Mouse (Mus musculus): ENCODE results near the gene Zfp92. TPM values are rescaled to one million over a fixed set of nuclear protein-coding genes. Genes with fewer than 3 reads are reported as not detected.

Zfp92 gene
- polyA plus RNA-seq, 1 experiment from 2014 or later: 0.13 TPM

DNA sequence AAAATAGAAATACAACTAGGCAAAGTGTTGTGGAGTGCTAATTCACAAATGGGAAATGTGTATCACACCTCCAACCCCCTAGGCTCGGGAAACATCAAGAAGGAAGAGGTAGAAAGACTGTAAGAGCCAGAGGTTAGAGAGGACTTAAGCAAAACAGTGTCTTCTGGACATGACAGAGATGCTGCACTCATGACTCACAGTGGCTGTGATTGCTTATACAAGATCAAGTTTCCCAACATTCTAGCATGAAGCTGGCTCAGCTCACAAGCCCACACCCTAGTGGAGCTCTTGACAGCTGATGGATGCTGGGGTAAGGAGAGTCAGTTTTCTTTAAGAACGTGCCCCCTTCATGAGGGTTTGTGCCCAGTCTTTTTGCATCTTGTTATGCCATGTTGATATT, 30.5 kb downstream of the Zfp92 start:
- H3K4me3 ChIP-seq: no peak overlapping the region
- H3K27ac ChIP-seq: no peak overlapping the region
- no peaks in the 10 kb centered on the region for H3K4me1 ChIP-seq
- H3K27me3 ChIP-seq (ENCODE audit: insufficient read depth, poor library complexity, severe bottlenecking): 0 out of 2 replicates have a peak, but pooled peaks cover 7% of the 10 kb centered on the region
- DNase-seq (ENCODE audit: low spot score): no peak
- WGBS: 50% methylated on average over 2 of the region's 2 CpGs
- H3K36me3 ChIP-seq: peaks cover 5% of the 10 kb centered on the region; the same call in 1 of the 2 replicates
- no peaks in the 10 kb centered on the region for H3K9me3 ChIP-seq

DNA sequence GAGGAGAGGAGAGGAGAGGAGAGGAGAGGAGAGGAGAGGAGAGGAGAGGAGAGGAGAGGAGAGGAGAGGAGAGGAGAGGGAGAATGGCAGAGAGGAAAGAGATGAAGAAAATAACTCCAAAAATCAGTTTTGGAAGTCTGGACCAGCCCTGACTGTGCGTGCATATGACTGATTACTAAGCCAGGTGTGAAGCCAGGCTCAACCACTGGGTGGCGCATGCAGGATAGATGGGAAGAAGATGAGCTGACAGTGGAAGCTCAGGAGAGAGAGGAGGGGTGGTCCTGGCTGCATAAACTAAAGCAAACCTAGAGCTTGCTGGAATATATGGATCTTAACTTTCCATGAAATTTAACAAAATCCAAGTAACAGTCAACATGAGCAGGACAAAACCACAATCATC, 41.1 kb downstream of the Zfp92 start:
- Histone ChIP-seq H3K9me3 (no peaks in the 10 kb centered on the region), H3K36me3 (peaks cover 16% of the 10 kb centered on the region), H3K4me3 (no peak overlapping the region), H3K4me1 (no peaks in the 10 kb centered on the region), H3K27ac (no peak overlapping the region), H3K27me3 (ENCODE audit: insufficient read depth, poor library complexity, severe bottlenecking) (peaks cover 9% of the 10 kb centered on the region; the same call in 1 of the 2 replicates)
- DNase-seq (ENCODE audit: low spot score): no peak
- 17% methylated on average over 2 of the region's 2 CpGs for WGBS

DNA sequence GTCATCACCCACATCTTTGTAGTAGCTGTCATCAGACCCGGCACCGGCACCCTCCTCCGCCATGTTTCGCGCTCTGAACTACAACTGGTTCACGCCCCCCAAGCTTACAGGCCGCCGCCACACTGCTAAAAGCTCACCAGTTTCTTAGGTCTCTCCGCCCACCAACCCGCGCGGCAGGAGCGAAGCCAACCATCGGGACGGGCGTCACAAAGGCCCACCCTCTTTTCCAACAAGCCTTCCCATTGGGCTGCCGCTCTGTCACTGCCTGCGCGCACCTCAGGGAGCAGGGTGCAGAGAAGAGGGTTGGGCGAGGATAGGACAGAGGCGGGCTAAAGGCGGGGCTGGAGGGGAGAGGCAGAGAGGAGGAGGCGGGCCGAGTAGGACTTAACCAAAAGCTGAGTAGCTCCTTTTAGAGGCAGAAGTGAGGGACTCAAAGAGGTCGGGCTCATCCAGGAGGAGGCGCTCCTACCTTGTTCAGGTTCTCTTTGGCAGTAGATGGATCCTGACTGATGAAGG, 48.0 kb downstream of the Zfp92 start, which contains the start of gene Haus7:
Gene Haus7, minus strand, starts transcription at position 168 of the 516 bp plus-strand sequence.
- no peaks in the 10 kb centered on the region for H3K36me3 ChIP-seq
- peak; percentile 97 for DNase-seq (ENCODE audit: low spot score)
- H3K9me3 ChIP-seq: no peaks in the 10 kb centered on the region
- H3K27ac ChIP-seq: peak within 1 kb of the TSS; percentile 76
- 0 out of 2 replicates have a peak, but pooled peaks cover 7% of the 10 kb centered on the region for H3K4me1 ChIP-seq
- 11% methylated on average over 26 of the region's 26 CpGs for WGBS
- no peaks in the 10 kb centered on the region; the same call in 1 of the 2 replicates for H3K27me3 ChIP-seq (ENCODE audit: insufficient read depth, poor library complexity, severe bottlenecking)
- H3K4me3 ChIP-seq: peak within 1 kb of the TSS; percentile 65

DNA sequence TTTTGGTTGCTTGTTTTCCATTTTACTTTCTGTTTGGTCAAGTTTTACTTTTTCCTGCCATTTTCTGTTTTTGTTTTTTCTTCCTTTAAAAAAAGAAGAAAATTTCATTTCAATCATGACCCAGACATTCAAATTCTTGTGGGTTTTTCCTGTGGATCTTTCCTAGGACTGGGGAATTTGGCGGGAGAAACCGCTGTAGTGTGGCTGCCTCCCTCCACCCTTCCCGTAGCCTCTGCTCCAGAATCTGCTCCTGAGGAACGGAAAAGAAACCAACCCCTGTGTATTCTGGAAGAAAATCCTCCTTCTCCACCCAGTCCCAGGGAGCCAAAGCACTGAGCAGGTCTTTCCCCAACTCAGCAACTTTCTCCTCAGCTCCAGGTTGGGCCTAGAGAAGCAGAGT, 49.9 kb downstream of the Zfp92 start:
- Histone ChIP-seq H3K27me3 (ENCODE audit: insufficient read depth, poor library complexity, severe bottlenecking) (peaks cover 3% of the 10 kb centered on the region; the same call in 1 of the 2 replicates), H3K4me1 (0 out of 2 replicates have a peak, but pooled peaks cover 7% of the 10 kb centered on the region), H3K9me3 (no peaks in the 10 kb centered on the region), H3K36me3 (no peaks in the 10 kb centered on the region), H3K27ac (no peak overlapping the region), H3K4me3 (no peak overlapping the region)
- DNase-seq (ENCODE audit: low spot score): no peak
- 73% methylated on average over 4 of the region's 4 CpGs for WGBS

DNA sequence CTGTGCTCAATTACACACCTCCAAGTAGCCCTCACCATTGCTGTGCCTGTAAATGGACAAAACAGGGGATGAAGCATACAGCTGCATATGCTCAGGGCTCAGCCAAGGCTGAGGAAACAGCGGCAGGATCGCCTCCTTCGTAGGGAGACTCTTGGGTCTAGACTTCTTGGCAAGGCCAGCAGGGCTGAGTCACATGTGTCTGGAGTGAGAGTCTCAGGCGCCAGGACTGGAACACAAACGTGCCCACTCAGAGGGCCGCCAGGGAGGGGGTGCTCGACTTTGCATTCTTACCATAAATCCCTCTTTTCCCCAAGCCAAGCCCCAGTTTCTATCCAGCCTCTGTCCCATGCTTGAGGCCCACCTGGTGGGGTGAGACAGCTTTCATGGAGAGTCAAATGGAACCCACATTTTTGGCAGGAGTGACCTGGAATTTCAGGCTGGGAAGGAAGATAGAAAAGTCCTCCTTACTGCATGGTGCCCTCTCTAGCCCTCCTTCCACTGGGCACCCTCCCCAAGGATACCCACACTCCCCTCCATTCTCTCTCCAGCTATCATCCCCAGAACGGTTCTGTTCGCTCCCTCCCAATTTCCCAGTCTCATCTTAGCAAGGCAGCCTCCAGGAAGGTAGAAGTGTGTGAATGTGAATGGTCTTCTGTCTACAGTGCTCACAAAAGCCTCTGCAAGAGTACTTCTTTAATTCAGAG, 54.7 kb downstream of the Zfp92 start:
- 68% methylated on average over 9 of the region's 9 CpGs for WGBS
- no peak overlapping the region for H3K27ac ChIP-seq
- peaks cover 31% of the 10 kb centered on the region for H3K27me3 ChIP-seq (ENCODE audit: insufficient read depth, poor library complexity, severe bottlenecking)
- no peaks in the 10 kb centered on the region for H3K9me3 ChIP-seq
- H3K4me1 ChIP-seq: no peaks in the 10 kb centered on the region
- no peak overlapping the region for H3K4me3 ChIP-seq
- no peak for DNase-seq (ENCODE audit: low spot score)
- H3K36me3 ChIP-seq: no peaks in the 10 kb centered on the region

DNA sequence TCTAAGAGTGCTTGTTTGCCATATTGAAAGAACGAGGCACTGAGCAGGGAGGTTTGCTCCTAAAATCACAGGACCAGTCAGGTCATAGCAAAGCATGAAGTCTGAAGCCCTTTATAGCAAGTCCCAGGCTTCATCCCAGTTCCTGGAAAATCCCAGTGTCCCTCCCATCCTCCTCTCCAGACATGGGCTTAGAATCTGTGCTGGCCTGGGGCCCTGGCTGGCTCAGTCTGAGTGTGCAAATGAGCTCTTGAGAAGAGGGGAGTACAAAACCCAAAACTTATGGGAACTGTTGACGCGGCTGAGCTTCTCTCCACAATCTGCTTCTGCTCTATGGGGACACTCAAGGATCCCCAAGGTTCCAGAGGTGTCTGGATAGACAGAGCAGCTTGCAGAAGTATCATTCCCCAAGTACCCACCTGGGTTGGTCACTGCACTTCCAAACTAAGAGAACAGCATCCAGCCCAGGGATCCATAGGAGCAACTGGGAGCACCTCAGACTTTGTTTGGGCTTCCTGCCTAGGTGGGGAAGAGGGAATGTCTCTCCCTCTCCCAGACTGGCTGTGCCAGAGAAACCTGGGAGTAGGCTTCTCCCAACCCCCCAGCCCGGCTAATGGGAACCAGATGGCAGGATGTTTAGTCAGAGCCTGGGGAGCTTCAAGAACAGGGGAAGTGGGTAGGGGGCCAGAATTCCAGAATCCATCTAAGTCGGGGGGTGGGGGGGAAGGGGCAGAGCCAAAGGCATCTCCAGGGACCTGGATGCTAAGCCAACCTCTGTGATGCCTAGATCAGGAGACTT, 56.7 kb downstream of the Zfp92 start:
- whole genome bisulfite sequencing: 53% methylated on average over 5 of the region's 5 CpGs
- peak overlapping the region; percentile 59 for H3K27ac ChIP-seq
- DNase-seq (ENCODE audit: low spot score): no peak
- H3K9me3 ChIP-seq: no peaks in the 10 kb centered on the region
- peaks cover 47% of the 10 kb centered on the region for H3K27me3 ChIP-seq (ENCODE audit: insufficient read depth, poor library complexity, severe bottlenecking)
- H3K36me3 ChIP-seq: no peaks in the 10 kb centered on the region
- no peak overlapping the region for H3K4me3 ChIP-seq
- H3K4me1 ChIP-seq: no peaks in the 10 kb centered on the region

DNA sequence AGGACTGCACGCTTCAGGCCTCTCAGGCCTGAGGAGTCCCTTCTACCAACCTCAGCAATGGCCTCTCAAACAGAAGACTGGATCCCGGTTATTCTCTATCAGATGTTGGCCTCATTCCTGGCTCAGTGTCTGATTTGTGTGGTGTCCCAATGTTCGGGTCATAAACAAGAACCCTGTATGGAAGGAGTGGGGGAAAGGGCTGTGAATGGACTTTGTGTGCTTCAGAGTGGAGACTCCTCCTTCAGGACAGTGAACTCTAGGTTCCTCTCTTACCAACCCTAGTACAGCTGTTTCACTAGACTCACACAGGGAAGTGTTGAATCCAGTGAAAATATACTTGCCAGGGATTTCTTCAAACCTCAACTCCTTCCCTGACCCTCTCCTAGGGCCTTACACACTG, 57.4 kb downstream of the Zfp92 start:
- DNase-seq (ENCODE audit: low spot score): no peak
- no peaks in the 10 kb centered on the region for H3K4me1 ChIP-seq
- WGBS: 67% methylated on average over 3 of the region's 3 CpGs
- peaks cover 49% of the 10 kb centered on the region for H3K27me3 ChIP-seq (ENCODE audit: insufficient read depth, poor library complexity, severe bottlenecking)
- H3K36me3 ChIP-seq: no peaks in the 10 kb centered on the region
- peak overlapping the region; percentile 59; the same call in 1 of the 2 replicates for H3K27ac ChIP-seq
- H3K4me3 ChIP-seq: no peak overlapping the region
- H3K9me3 ChIP-seq: no peaks in the 10 kb centered on the region

DNA sequence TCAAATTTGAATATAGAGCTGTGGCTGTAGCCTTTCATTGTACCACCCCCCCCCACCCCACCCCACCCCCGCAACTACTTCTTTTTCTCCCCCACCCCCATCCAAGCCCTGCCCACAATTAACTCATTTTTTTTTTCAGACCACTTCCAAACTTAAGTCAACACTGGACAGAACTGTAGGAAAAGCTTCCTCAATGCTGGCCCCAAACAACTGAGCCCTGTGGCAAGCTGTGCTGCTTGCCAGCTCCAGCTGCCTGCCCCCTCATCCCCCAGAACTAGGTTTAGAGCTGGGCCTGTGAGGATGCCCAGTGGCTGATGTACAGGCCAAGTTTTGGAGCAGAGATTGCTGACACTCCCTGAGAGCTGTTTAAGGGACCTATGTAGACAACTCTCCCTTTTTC, 57.9 kb downstream of the Zfp92 start:
- Histone ChIP-seq H3K4me1 (no peaks in the 10 kb centered on the region), H3K9me3 (no peaks in the 10 kb centered on the region), H3K27ac (no peak overlapping the region), H3K27me3 (ENCODE audit: insufficient read depth, poor library complexity, severe bottlenecking) (peaks cover 49% of the 10 kb centered on the region), H3K36me3 (no peaks in the 10 kb centered on the region), H3K4me3 (no peak overlapping the region)
- no CpG with 5 or more reads among the region's 1 CpGs for WGBS
- DNase-seq (ENCODE audit: low spot score): no peak

DNA sequence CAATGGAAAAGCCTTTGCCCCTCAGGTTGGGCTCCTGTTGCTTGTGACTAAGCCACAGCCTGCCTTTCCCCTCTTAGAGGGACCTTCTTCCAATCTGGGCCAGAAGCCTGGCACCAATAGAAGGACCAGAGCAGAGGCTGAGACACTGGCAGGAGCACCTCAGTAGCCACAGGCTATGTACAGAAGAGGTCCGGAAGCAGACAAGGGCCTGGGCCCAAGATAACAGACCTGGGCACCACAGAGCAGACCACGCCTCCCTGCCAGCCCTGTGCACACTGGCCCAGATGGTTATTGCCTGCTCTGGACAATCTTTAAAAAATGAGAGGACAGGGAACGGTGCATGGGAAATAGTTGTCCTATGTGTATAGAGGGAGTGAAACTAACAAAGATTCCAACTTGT, 60.9 kb downstream of the Zfp92 start:
- Histone ChIP-seq H3K9me3 (no peaks in the 10 kb centered on the region), H3K27ac (no peak overlapping the region), H3K36me3 (no peaks in the 10 kb centered on the region), H3K4me3 (no peak overlapping the region), H3K27me3 (ENCODE audit: insufficient read depth, poor library complexity, severe bottlenecking) (peaks cover 53% of the 10 kb centered on the region), H3K4me1 (peaks cover 11% of the 10 kb centered on the region)
- WGBS: 74% methylated on average over 3 of the region's 3 CpGs
- no peak for DNase-seq (ENCODE audit: low spot score)

DNA sequence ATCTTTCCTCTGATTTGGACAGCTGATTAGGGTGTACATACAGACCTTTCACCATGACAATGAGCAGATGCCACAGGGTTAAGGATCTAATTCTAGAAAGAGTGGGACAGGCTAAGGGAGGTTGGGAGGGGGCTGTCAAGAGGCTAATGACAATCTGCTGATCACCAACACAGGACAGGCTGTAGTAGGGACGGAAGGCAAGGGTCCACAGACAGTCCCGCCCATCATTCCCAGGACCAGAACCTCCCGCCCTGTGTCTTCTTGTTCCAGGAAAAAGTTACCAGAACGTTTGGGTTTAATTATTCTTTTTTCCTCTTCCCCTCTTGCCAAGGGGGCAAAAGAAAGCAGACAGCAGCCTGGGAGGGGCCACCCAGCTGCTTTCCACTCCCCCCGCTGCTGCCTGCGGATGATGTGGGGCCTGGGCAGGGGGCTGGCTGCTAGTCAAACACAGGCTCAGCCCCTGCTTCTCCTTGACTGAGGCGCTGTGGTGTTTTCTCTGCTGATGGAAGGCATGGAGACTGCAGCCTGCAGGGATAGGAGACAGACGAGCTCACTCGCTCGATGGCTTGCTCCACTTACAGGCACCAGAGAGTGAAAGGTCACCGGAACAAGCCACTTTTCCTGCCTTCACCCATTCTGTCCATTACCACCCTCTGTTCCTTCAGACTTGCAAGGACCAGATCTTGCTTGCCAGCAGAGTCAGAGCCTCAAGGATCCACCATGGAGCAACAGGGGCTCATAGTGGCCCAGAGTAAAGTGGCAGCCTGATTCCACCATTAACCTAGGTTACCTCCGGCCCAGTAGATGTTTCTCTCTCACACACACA, 63.7 kb downstream of the Zfp92 start:
- WGBS: 44% methylated on average over 12 of the region's 12 CpGs
- H3K27me3 ChIP-seq (ENCODE audit: insufficient read depth, poor library complexity, severe bottlenecking): peaks cover 48% of the 10 kb centered on the region
- H3K36me3 ChIP-seq: no peaks in the 10 kb centered on the region
- H3K4me3 ChIP-seq: no peak overlapping the region; the same call in 1 of the 2 replicates
- H3K9me3 ChIP-seq: no peaks in the 10 kb centered on the region
- DNase-seq (ENCODE audit: low spot score): no peak
- H3K27ac ChIP-seq: peak overlapping the region; percentile 79
- H3K4me1 ChIP-seq: peaks cover 11% of the 10 kb centered on the region

DNA sequence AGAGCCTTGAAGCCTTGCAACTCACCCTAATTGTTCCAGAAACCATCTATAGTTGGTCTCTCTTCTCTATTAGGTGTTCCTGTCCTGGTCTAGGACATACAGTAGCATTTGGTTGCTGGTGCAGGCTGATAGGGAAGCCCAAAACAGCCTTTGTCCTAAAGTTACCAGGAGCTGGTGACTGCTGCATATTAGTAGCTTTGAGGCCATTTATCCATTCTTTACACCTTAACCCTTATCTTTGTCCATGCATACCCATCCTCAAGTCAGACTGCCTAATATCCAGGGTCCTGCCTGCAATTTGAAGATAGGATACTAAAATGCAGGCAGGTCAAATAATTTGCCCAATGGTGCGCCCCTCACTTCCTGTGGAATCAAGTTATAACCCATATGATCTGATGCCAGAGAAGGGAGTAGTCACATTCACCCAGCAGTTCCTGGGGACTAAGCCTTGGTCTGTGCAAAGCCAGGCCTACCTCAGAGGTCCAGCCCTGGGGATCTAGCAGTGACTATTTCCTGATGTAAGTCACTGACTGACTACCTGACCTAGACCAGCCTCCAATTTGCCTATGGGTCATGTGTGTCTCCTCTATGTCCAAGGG, 64.9 kb downstream of the Zfp92 start:
- Histone ChIP-seq H3K36me3 (no peaks in the 10 kb centered on the region), H3K4me1 (peaks cover 11% of the 10 kb centered on the region), H3K27me3 (ENCODE audit: insufficient read depth, poor library complexity, severe bottlenecking) (peaks cover 47% of the 10 kb centered on the region; the same call in 1 of the 2 replicates), H3K9me3 (no peaks in the 10 kb centered on the region), H3K27ac (0 out of 2 replicates have a peak overlapping the region, but pooled peaks have one; percentile 62), H3K4me3 (no peak overlapping the region)
- no peak for DNase-seq (ENCODE audit: low spot score)
- 84% methylated on average over 1 of the region's 1 CpGs for WGBS

DNA sequence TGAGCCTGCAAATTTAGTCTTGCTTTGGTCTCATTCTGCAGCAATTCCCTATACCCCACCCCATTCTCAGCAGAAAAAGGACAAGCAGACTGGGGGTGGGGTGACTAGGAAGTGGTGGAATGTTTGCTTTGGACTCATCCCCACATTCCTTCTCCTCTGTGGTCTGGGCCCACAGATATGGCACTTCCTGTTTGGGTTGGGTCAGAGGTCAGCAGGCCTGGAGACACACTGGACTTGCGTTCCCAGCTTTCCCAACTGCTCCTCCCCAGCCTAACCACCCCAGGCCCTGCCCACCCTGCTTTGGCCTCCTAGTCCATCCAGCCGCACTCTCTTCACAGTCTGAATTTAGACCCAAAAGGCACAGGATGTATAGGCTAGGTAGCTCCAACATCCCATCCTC, 65.7 kb downstream of the Zfp92 start:
- DNase-seq (ENCODE audit: low spot score): no peak
- WGBS: 51% methylated on average over 2 of the region's 2 CpGs
- no peak overlapping the region for H3K4me3 ChIP-seq
- peaks cover 11% of the 10 kb centered on the region for H3K4me1 ChIP-seq
- peaks cover 47% of the 10 kb centered on the region; the same call in 1 of the 2 replicates for H3K27me3 ChIP-seq (ENCODE audit: insufficient read depth, poor library complexity, severe bottlenecking)
- no peaks in the 10 kb centered on the region for H3K9me3 ChIP-seq
- H3K36me3 ChIP-seq: no peaks in the 10 kb centered on the region
- H3K27ac ChIP-seq: peak overlapping the region; percentile 62
